Mouse (Mus musculus) G1E (cell line): Measurements from ENCODE around the gene Aipl1.

Experiments used
- CTCF ChIP-seq: IDR thresholded peaks from 2 replicates; pipeline ENCODE4 v1.5.1; 2012; ENCODE audit warnings: low read depth, low read length, inconsistent platforms, mixed read lengths
- GATA1 ChIP-seq: IDR thresholded peaks from 2 replicates; pipeline ENCODE4 v1.6.1; 2012; ENCODE audit warnings: borderline replicate concordance, low read length, inconsistent platforms, mixed read lengths
- GATA2 ChIP-seq: IDR thresholded peaks from 2 replicates; pipeline ENCODE4 v1.6.1; 2012; ENCODE audit warnings: low read depth, low read length, inconsistent platforms, borderline replicate concordance
- POLR2AphosphoS5 ChIP-seq: IDR thresholded peaks from 2 replicates; pipeline ENCODE4 v1.6.1; 2012; ENCODE audit warnings: low read depth, low read length, inconsistent platforms; ENCODE audit not compliant: insufficient replicate concordance
- TAL1 ChIP-seq: conservative IDR thresholded peaks from 2 replicates; pipeline ENCODE4 v1.6.1; 2012; ENCODE audit warnings: low read depth, low read length, inconsistent platforms, mixed read lengths

- TF ChIP-seq CTCF: no peak
- no peak for TF ChIP-seq GATA1
- no peak for TF ChIP-seq TAL1
- TF ChIP-seq POLR2AphosphoS5: no peak
- no peak for TF ChIP-seq GATA2
Observed at GRCm38 (mm10) chr11:72017253-72017601, 20.1 kb downstream of the Aipl1 start.
